Mouse (Mus musculus): ENCODE results near the gene Pard6b. TPM values are rescaled to one million over a fixed set of nuclear protein-coding genes. Genes with fewer than 3 reads are reported as not detected.

Pard6b gene
- polyA plus RNA-seq, 1 experiment from 2014 or later: 2.3 TPM

- no peaks in the 10 kb centered on the region for H3K9me3 ChIP-seq (ENCODE audit: low read length)
- peaks cover 9% of the 10 kb centered on the region for H3K27me3 ChIP-seq (ENCODE audit: insufficient read depth, low read length)
- H3K9ac ChIP-seq (replicated peaks): peak overlapping the region; percentile 65
- peak overlapping the region; percentile 70 for H3K4me3 ChIP-seq (ENCODE audit: low read depth, low read length)
- no peak for DNase-seq
- H3K4me2 ChIP-seq (ENCODE audit: low read depth, low read length): peak overlapping the region; percentile 99
- ATAC-seq: no peak
- no peaks in the 10 kb centered on the region for H3K36me3 ChIP-seq (replicated peaks; ENCODE audit: insufficient read depth, low read length)
- H3K27ac ChIP-seq (ENCODE audit: low read depth): peak overlapping the region; percentile 66
- peaks cover 16% of the 10 kb centered on the region for H3K4me1 ChIP-seq (ENCODE audit: insufficient read depth)
- WGBS (ENCODE audit: insufficient replicate concordance): under 1% methylated on average over 49 of the region's 49 CpGs
- TF ChIP-seq EP300 (IDR thresholded peaks at IDR 0.05; ENCODE audit: low read depth): no peak
- no peak for TF ChIP-seq CTCF (IDR thresholded peaks at IDR 0.05; ENCODE audit: low read depth)
Measured at GRCm38 (mm10) chr2:168081299-168081932, 612 bp downstream of the Pard6b start.

- WGBS (ENCODE audit: insufficient replicate concordance): 5% methylated on average over 14 of the region's 14 CpGs
- Histone ChIP-seq H3K27me3 (ENCODE audit: insufficient read depth, low read length) (peaks cover 9% of the 10 kb centered on the region), H3K9me3 (ENCODE audit: low read length) (no peaks in the 10 kb centered on the region), H3K4me1 (ENCODE audit: insufficient read depth) (peaks cover 16% of the 10 kb centered on the region), H3K9ac (replicated peaks) (peak overlapping the region; percentile 59), H3K27ac (ENCODE audit: low read depth) (no peak overlapping the region), H3K4me3 (ENCODE audit: low read depth, low read length) (peak overlapping the region; percentile 70), H3K4me2 (ENCODE audit: low read depth, low read length) (peak overlapping the region; percentile 99), H3K36me3 (replicated peaks; ENCODE audit: insufficient read depth, low read length) (no peaks in the 10 kb centered on the region)
- no peak for TF ChIP-seq CTCF (IDR thresholded peaks at IDR 0.05; ENCODE audit: low read depth)
- no peak for TF ChIP-seq EP300 (IDR thresholded peaks at IDR 0.05; ENCODE audit: low read depth)
- ATAC-seq (no peak), DNase-seq (no peak)
Measured at GRCm38 (mm10) chr2:168081933-168082306, 1.1 kb downstream of the Pard6b start.

- TF ChIP-seq CTCF (IDR thresholded peaks at IDR 0.05; ENCODE audit: low read depth) (peak; percentile 39), EP300 (IDR thresholded peaks at IDR 0.05; ENCODE audit: low read depth) (no peak)
- no peak for ATAC-seq
- Histone ChIP-seq H3K9ac (replicated peaks) (no peak overlapping the region), H3K4me1 (ENCODE audit: insufficient read depth) (peaks cover 16% of the 10 kb centered on the region), H3K27ac (ENCODE audit: low read depth) (no peak overlapping the region), H3K36me3 (replicated peaks; ENCODE audit: insufficient read depth, low read length) (no peaks in the 10 kb centered on the region), H3K4me2 (ENCODE audit: low read depth, low read length) (no peak overlapping the region), H3K27me3 (ENCODE audit: insufficient read depth, low read length) (peaks cover 9% of the 10 kb centered on the region), H3K9me3 (ENCODE audit: low read length) (no peaks in the 10 kb centered on the region), H3K4me3 (ENCODE audit: low read depth, low read length) (no peak overlapping the region)
- no peak for DNase-seq
- WGBS (ENCODE audit: insufficient replicate concordance): 70% methylated on average over 2 of the region's 2 CpGs
Measured at GRCm38 (mm10) chr2:168083593-168083992, 2.8 kb downstream of the Pard6b start.

- Histone ChIP-seq H3K9ac (replicated peaks) (no peak overlapping the region), H3K4me2 (ENCODE audit: low read depth, low read length) (no peak overlapping the region), H3K27ac (ENCODE audit: low read depth) (no peak overlapping the region), H3K36me3 (replicated peaks; ENCODE audit: insufficient read depth, low read length) (no peaks in the 10 kb centered on the region), H3K27me3 (ENCODE audit: insufficient read depth, low read length) (peaks cover 8% of the 10 kb centered on the region), H3K4me3 (ENCODE audit: low read depth, low read length) (no peak overlapping the region), H3K4me1 (ENCODE audit: insufficient read depth) (peaks cover 16% of the 10 kb centered on the region), H3K9me3 (ENCODE audit: low read length) (no peaks in the 10 kb centered on the region)
- no peak for TF ChIP-seq EP300 (IDR thresholded peaks at IDR 0.05; ENCODE audit: low read depth)
- no peak for TF ChIP-seq CTCF (IDR thresholded peaks at IDR 0.05; ENCODE audit: low read depth)
- no peak for DNase-seq
- no peak for ATAC-seq
- WGBS (ENCODE audit: insufficient replicate concordance): 81% methylated on average over 7 of the region's 7 CpGs
Measured at GRCm38 (mm10) chr2:168084228-168084627, 3.4 kb downstream of the Pard6b start.

DNA sequence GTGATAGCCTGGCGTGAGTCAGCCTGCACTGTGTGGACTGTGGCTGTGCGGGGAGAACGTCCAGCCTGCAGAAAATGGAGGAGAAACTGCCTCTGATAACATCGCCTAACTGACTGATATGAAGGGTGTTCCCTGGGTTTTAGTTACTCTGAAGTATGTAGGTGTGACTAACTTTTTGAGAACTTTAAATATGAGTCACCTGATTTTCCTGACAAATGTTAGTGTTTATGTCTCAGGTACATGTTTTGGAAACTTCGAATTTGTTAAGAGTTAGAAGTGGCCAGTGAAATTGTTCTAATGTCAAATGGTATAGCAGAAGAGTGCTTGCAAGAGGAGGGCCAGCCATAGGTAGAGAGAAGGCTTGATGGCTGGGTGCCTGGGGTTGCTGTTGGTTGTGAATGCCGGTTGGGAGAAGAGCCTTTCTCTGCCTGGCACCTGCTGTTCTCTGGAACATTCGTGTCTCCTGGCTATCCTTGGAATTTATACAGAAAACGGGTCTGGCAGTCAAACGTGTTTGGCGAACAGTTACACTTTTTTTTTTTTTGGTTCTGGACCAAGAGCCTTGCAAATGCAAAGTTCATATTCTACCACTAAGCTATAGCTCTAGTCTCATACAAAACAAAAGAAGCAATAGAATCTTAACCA lies 4.9 kb downstream of the Pard6b start:
- H3K36me3 ChIP-seq (replicated peaks; ENCODE audit: insufficient read depth, low read length): no peaks in the 10 kb centered on the region
- no peak overlapping the region for H3K9ac ChIP-seq (replicated peaks)
- no peak for TF ChIP-seq EP300 (IDR thresholded peaks at IDR 0.05; ENCODE audit: low read depth)
- no peak for TF ChIP-seq CTCF (IDR thresholded peaks at IDR 0.05; ENCODE audit: low read depth)
- ATAC-seq: no peak
- no peak for DNase-seq
- no peak overlapping the region for H3K4me3 ChIP-seq (ENCODE audit: low read depth, low read length)
- peaks cover 10% of the 10 kb centered on the region for H3K4me1 ChIP-seq (ENCODE audit: insufficient read depth)
- H3K4me2 ChIP-seq (ENCODE audit: low read depth, low read length): no peak overlapping the region
- peaks cover 6% of the 10 kb centered on the region for H3K27me3 ChIP-seq (ENCODE audit: insufficient read depth, low read length)
- H3K27ac ChIP-seq (ENCODE audit: low read depth): no peak overlapping the region
- WGBS (ENCODE audit: insufficient replicate concordance): 57% methylated on average over 10 of the region's 10 CpGs
- H3K9me3 ChIP-seq (ENCODE audit: low read length): no peaks in the 10 kb centered on the region

- 58% methylated on average over 6 of the region's 6 CpGs for WGBS (ENCODE audit: insufficient replicate concordance)
- Histone ChIP-seq H3K4me1 (ENCODE audit: insufficient read depth) (peaks cover 6% of the 10 kb centered on the region), H3K27me3 (ENCODE audit: insufficient read depth, low read length) (peaks cover 6% of the 10 kb centered on the region), H3K9ac (replicated peaks) (no peak overlapping the region), H3K36me3 (replicated peaks; ENCODE audit: insufficient read depth, low read length) (no peaks in the 10 kb centered on the region), H3K4me2 (ENCODE audit: low read depth, low read length) (no peak overlapping the region), H3K4me3 (ENCODE audit: low read depth, low read length) (no peak overlapping the region), H3K27ac (ENCODE audit: low read depth) (no peak overlapping the region), H3K9me3 (ENCODE audit: low read length) (no peaks in the 10 kb centered on the region)
- ATAC-seq (no peak), DNase-seq (no peak)
- TF ChIP-seq EP300 (IDR thresholded peaks at IDR 0.05; ENCODE audit: low read depth) (no peak), CTCF (IDR thresholded peaks at IDR 0.05; ENCODE audit: low read depth) (no peak)
Measured at GRCm38 (mm10) chr2:168086318-168086717, 5.5 kb downstream of the Pard6b start.
